Mouse (Mus musculus) liver, embryonic 13.5 days (tissue): ENCODE measurements around the gene Esrrg. TPM values are rescaled to one million over a fixed set of nuclear protein-coding genes. Genes with fewer than 3 reads are reported as not detected.

Source experiments
- ATAC-seq: fragments of 200-750 bp; cut with Nextera tagmentation; 2 replicates; pipeline ENCODE4 v1.8.0; 2017; ENCODE audit warnings: low read depth, mild to moderate bottlenecking, moderate number of reproducible peaks, moderate library complexity
- DNase-seq: peaks from one replicate; pipeline ENCODE4 v3.0.0; 2022
- H3K27ac ChIP-seq: fragments of 300-500 bp; sonication (generic); 2 replicates; pipeline ENCODE4 v1.5.1; 2015; ENCODE audit warnings: moderate library complexity, mild to moderate bottlenecking, inconsistent platforms
- H3K27me3 ChIP-seq: fragments of 300-500 bp; sonication (generic); 2 replicates; pipeline ENCODE4 v1.6.1; 2015; ENCODE audit warnings: mild to moderate bottlenecking, inconsistent platforms
- H3K36me3 ChIP-seq: fragments of 300-500 bp; sonication (generic); 2 replicates; pipeline ENCODE4 v1.6.1; 2015; ENCODE audit warnings: mild to moderate bottlenecking, inconsistent platforms
- H3K4me1 ChIP-seq: fragments of 300-500 bp; sonication (generic); replicated peaks from 2 replicates; pipeline ENCODE4 v1.6.1; 2015; ENCODE audit warnings: inconsistent platforms
- H3K4me2 ChIP-seq: fragments of 300-500 bp; sonication (generic); 2 replicates; pipeline ENCODE4 v1.6.1; 2015; ENCODE audit warnings: inconsistent platforms, mild to moderate bottlenecking, moderate library complexity
- H3K4me3 ChIP-seq: fragments of 300-500 bp; sonication (generic); replicated peaks from 2 replicates; pipeline ENCODE4 v1.5.1; 2015; ENCODE audit warnings: mild to moderate bottlenecking, inconsistent platforms
- H3K9ac ChIP-seq: fragments of 300-500 bp; sonication (generic); 2 replicates; pipeline ENCODE4 v1.6.1; 2015; ENCODE audit warnings: mild to moderate bottlenecking, inconsistent platforms
- H3K9me3 ChIP-seq: fragments of 300-500 bp; sonication (generic); replicated peaks from 2 replicates; pipeline ENCODE4 v1.6.1; 2016; ENCODE audit warnings: inconsistent platforms
- WGBS: fragments of 180-500 bp; shearing (Covaris S2); methylation state at CpG from one replicate; pipeline ENCODE4 v1.1.7; 2015; ENCODE audit not compliant: insufficient replicate concordance; 5-methylcytosine and 5-hydroxymethylcytosine counted together
- polyA plus RNA-seq: library from polyadenylated mRNA; unstranded; fragments of >200 nt; fragmentation: Nextera tagmentation; extraction: Ambion mirVana; gene quantifications from 2 replicates; pipeline ENCODE4 v1.2.1, GENCODE M21; 2015

Esrrg gene
- polyA plus RNA-seq, 1 experiment from 2014 or later, result 0.06 TPM

DNA sequence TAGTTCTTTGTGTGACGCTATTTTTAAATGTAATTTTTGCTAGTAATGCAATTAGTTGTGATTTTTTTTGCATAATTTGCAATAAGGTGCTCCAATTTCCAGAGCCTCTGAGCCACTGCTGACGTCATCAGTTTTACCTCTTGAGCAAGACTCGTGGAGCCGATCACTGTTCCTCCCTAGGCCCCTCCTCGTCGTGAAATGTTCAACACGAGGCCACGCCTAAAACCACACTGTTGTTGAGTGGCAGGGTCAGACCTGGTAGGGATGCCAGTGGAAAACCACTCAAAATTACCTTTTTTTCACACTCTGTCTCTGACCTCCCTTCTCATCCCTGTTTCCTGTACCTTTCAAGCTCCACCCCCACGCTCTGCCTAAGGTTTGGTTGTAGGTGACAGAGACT is 282.7 kb downstream of the Esrrg start:
- Histone ChIP-seq H3K4me3 (no peak overlapping the region), H3K9ac (no peak overlapping the region), H3K4me2 (no peak overlapping the region), H3K4me1 (no peaks in the 10 kb centered on the region), H3K9me3 (no peaks in the 10 kb centered on the region), H3K27me3 (no peaks in the 10 kb centered on the region), H3K27ac (no peak overlapping the region), H3K36me3 (no peaks in the 10 kb centered on the region)
- DNase-seq, result no peak
- 48% methylated on average over 9 of the region's 9 CpGs for WGBS
- no peak for ATAC-seq

DNA sequence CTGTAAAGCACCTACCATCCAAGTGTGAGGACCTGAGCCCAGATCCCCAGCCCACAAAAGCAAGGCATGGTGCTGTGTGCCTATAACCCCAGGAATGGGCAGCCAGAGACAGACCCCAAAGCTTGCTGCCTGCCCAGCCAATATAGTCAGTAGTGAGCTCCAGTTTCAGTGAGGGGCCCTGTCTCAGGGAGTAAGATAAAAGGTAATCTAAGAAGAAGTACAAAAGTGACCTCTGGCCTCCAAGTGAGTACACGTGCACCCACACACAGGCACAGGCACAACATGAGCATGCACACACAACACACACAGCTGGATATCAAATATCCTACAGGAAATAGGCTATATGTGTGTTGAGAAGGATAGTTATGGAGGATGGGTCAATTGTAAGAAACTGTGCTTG is 286.9 kb downstream of the Esrrg start:
- WGBS, result 50% methylated on average over 1 of the region's 1 CpGs
- H3K4me3 ChIP-seq, result no peak overlapping the region
- ATAC-seq (no peak), DNase-seq (no peak)
- no peaks in the 10 kb centered on the region for H3K27me3 ChIP-seq
- no peak overlapping the region for H3K27ac ChIP-seq
- no peaks in the 10 kb centered on the region for H3K36me3 ChIP-seq
- H3K4me1 ChIP-seq, result no peaks in the 10 kb centered on the region
- H3K9me3 ChIP-seq, result no peaks in the 10 kb centered on the region
- H3K9ac ChIP-seq, result no peak overlapping the region
- H3K4me2 ChIP-seq, result no peak overlapping the region

DNA sequence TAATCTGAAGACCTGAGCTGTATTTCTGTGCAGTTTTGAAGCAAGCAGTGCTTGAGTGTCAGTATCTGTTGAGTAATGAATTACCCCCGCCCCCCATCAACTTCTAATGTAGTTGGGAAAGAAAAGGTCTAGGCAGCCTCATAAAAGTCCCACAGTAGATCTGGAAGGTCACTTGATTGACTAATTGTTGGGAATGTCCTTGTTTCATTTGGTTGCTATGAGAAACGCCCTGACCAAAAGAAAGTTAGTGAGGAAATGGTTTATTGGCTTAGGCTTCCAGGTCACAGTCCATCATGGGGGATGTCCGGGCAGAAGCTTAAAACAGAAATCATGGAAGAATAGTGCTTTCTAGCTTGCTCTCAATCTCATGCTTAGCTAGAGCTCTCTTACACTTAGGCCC is 287.7 kb downstream of the Esrrg start:
- Histone ChIP-seq H3K4me3 (no peak overlapping the region), H3K27me3 (no peaks in the 10 kb centered on the region), H3K9ac (no peak overlapping the region), H3K9me3 (no peaks in the 10 kb centered on the region), H3K36me3 (no peaks in the 10 kb centered on the region), H3K27ac (no peak overlapping the region), H3K4me2 (no peak overlapping the region), H3K4me1 (no peaks in the 10 kb centered on the region)
- WGBS, result 58% methylated on average over 3 of the region's 3 CpGs
- ATAC-seq (no peak), DNase-seq (no peak)

DNA sequence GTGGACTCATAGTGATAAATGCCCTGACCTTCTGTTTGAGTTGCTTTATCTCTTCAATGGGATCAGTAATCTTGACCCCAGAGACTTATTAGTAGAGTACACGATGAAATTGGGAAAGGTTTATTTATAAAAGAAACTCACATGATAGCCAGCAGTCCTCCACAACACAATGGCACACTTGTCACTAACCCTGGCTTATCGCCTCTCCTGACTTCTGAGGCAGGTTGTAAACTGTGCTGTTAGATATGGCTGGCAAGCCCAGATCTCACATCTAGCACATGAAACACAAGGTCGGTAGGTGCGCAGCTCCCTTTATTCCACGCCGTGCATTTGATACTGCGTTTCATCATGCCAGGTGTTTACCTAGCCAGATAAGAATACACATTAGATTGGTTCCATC is 288.3 kb downstream of the Esrrg start:
- DNase-seq, result no peak
- H3K27ac ChIP-seq, result no peak overlapping the region
- WGBS, result 72% methylated on average over 7 of the region's 7 CpGs
- no peak overlapping the region for H3K4me3 ChIP-seq
- H3K9ac ChIP-seq, result no peak overlapping the region
- H3K27me3 ChIP-seq, result no peaks in the 10 kb centered on the region
- H3K36me3 ChIP-seq, result no peaks in the 10 kb centered on the region
- ATAC-seq, result no peak
- H3K9me3 ChIP-seq, result no peaks in the 10 kb centered on the region
- H3K4me1 ChIP-seq, result no peaks in the 10 kb centered on the region
- H3K4me2 ChIP-seq, result no peak overlapping the region

DNA sequence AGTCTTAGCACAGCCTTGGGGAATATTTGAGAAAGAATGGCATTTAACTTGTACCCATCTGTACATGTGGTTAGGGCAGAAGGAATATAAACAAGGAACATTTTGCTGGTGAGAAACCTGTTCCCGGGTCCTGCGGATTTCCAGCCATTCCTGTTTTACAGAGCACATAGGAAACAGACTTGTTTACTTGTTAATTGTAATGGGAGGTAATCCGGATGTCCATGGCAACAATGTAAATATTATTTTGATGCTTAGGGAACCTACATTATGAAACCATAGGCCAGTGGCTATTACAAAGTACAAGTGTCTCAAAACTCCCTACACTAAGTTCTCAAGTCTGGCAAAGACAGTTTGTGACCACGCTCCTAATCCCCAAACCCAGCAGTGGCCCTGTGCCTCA is 290.9 kb downstream of the Esrrg start:
- Histone ChIP-seq H3K27ac (no peak overlapping the region), H3K4me2 (no peak overlapping the region), H3K27me3 (no peaks in the 10 kb centered on the region), H3K9ac (no peak overlapping the region), H3K36me3 (no peaks in the 10 kb centered on the region), H3K9me3 (no peaks in the 10 kb centered on the region), H3K4me1 (no peaks in the 10 kb centered on the region), H3K4me3 (no peak overlapping the region)
- DNase-seq (no peak), ATAC-seq (no peak)
- 57% methylated on average over 4 of the region's 4 CpGs for WGBS

DNA sequence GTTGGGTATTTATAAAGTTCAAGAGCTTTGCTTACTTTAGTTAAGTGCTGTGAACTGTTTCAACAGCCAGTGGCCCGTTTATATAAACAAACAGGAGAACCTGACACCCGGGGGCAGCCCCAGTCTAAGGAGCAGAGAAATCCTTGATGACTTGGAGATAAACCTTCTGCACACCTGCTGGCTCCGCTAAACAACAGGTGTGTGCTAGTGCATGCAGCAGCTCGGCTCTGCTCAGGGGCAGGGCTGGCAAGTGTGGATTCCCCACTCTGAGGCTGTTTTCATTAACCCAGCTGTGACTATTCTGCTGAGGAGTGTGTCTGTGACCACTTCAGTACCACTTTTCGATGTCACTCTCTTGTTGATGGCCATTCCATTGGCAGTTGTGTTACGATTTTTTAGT is 292.2 kb downstream of the Esrrg start:
- WGBS, result 33% methylated on average over 6 of the region's 6 CpGs
- Histone ChIP-seq H3K9ac (no peak overlapping the region), H3K4me3 (no peak overlapping the region), H3K4me1 (no peaks in the 10 kb centered on the region), H3K27me3 (no peaks in the 10 kb centered on the region), H3K36me3 (no peaks in the 10 kb centered on the region), H3K4me2 (no peak overlapping the region), H3K9me3 (no peaks in the 10 kb centered on the region), H3K27ac (no peak overlapping the region)
- no peak for DNase-seq
- ATAC-seq, result no peak

DNA sequence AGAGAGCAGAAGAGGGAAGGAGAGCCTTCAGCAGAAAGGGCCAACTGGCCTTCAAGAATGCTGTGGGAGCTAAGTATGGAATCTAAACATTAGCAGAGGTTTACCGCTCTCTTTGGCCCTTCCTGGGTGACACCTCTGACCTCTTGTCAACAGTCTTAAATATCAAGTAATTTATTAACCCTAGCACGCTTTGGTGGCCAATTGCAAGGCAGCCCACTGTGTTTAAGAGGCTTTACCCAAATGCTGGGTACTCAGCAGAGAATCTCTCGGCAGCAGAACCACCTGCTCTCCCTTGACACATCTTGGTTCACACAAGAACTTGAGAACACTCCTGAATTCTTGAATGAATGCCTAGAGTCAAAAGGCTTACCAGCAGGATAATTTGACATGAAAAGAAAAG is 293.6 kb downstream of the Esrrg start:
- 55% methylated on average over 3 of the region's 3 CpGs for WGBS
- Histone ChIP-seq H3K4me1 (no peaks in the 10 kb centered on the region), H3K4me3 (no peak overlapping the region), H3K9ac (no peak overlapping the region), H3K27ac (no peak overlapping the region), H3K4me2 (no peak overlapping the region), H3K9me3 (no peaks in the 10 kb centered on the region), H3K27me3 (no peaks in the 10 kb centered on the region), H3K36me3 (no peaks in the 10 kb centered on the region)
- ATAC-seq (no peak), DNase-seq (no peak)

DNA sequence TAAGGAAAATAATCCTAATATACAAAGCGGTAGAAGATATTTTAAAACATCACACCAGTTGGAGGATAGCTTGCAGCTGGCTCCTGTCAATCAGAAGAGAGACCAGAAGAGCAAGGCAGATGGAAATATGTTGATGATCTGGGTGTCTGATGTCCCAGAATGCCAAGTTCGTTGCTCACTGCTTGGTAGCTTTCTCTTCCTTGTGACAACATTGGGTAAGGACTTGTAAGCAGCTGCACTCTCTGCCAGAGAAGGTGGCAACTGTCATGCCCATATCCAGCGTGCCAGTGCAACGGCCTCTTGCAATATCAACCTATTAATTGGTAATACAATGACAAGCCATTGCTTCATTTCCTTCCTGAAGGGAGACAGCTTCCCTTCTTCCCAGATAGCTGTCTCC is 296.1 kb downstream of the Esrrg start:
- no peak overlapping the region for H3K4me2 ChIP-seq
- no peaks in the 10 kb centered on the region for H3K27me3 ChIP-seq
- H3K9me3 ChIP-seq, result no peaks in the 10 kb centered on the region
- no peaks in the 10 kb centered on the region for H3K4me1 ChIP-seq
- no peaks in the 10 kb centered on the region for H3K36me3 ChIP-seq
- 34% methylated on average over 4 of the region's 4 CpGs for WGBS
- no peak overlapping the region for H3K9ac ChIP-seq
- no peak overlapping the region for H3K4me3 ChIP-seq
- no peak for DNase-seq
- H3K27ac ChIP-seq, result no peak overlapping the region
- no peak for ATAC-seq

DNA sequence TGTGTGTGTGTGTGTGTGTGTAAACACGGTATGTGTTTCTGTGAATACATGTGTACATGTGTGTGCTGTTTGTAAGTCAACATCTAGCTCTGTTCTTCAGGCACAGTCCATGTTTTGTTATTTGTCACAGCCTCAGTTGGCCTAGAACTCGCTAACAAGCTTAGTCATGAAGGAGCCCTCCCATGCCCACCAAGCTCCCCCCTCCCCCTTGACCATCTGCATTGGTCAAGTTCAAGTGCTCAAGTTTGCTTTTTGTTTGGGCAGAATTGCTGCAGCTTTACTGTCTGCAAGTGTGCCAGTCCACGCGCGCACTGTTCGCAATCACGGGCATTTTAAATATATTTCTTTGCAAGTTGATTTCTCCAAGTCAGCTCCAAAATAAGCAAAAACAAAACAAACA is 298.8 kb downstream of the Esrrg start:
- Histone ChIP-seq H3K36me3 (no peaks in the 10 kb centered on the region), H3K9me3 (no peaks in the 10 kb centered on the region), H3K27me3 (no peaks in the 10 kb centered on the region), H3K9ac (no peak overlapping the region), H3K4me3 (no peak overlapping the region), H3K4me1 (no peaks in the 10 kb centered on the region), H3K27ac (no peak overlapping the region), H3K4me2 (no peak overlapping the region)
- DNase-seq (no peak), ATAC-seq (no peak)
- WGBS, result 63% methylated on average over 7 of the region's 7 CpGs

DNA sequence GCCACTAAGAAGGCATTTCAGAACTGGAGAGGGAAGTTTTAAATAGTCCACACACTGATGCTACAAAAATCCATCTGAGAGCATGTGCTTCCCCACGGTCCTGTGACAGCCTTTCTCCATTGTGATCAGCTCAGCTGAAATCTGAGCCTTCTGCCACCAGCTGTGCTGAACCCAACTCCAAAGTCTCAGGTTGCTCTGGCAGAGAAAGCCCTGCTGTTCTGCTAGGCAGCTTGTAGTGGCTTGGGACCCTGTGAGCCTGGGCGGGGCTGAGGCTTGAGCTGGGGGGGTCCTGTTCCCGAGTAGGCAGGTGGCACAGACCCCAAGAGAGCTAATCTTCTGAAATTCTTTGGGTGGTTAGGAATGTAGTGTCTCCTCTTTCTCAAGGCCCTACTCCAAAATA is 299.3 kb downstream of the Esrrg start:
- DNase-seq, result no peak
- WGBS, result 28% methylated on average over 3 of the region's 3 CpGs
- H3K4me2 ChIP-seq, result no peak overlapping the region

DNA sequence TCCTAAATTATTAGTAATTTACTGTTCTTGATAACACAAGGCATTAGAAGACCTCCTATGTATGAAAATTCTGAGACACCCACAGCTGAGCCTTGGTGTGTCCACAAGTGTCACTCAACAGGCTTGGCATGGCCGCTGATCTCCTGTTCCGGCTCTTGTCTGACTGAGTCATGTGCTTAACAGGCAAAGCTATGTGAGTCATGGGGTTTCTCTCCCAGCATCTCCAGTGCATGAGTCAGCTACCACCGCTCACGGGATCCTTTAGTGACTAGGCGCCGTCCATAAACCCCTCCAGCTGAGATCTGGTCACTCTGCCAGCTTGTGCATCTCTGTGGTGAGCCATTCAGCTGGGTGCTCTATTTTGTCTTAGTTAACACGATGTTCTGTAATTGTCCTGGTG is 302.1 kb downstream of the Esrrg start:
- no peaks in the 10 kb centered on the region for H3K27me3 ChIP-seq
- H3K4me1 ChIP-seq, result no peaks in the 10 kb centered on the region
- ATAC-seq (no peak), DNase-seq (no peak)
- no peak overlapping the region for H3K4me2 ChIP-seq
- H3K36me3 ChIP-seq, result no peaks in the 10 kb centered on the region
- 59% methylated on average over 7 of the region's 7 CpGs for WGBS
- no peak overlapping the region for H3K4me3 ChIP-seq
- no peak overlapping the region for H3K27ac ChIP-seq
- no peaks in the 10 kb centered on the region for H3K9me3 ChIP-seq
- no peak overlapping the region for H3K9ac ChIP-seq

More for the DNA sequence above, 299.3 kb downstream of the Esrrg start:
- no peak for ATAC-seq
- H3K9me3 ChIP-seq, result no peaks in the 10 kb centered on the region
- H3K4me3 ChIP-seq, result no peak overlapping the region
- H3K9ac ChIP-seq, result no peak overlapping the region
- H3K27ac ChIP-seq, result no peak overlapping the region
- no peaks in the 10 kb centered on the region for H3K4me1 ChIP-seq
- no peaks in the 10 kb centered on the region for H3K36me3 ChIP-seq
- no peaks in the 10 kb centered on the region for H3K27me3 ChIP-seq

DNA sequence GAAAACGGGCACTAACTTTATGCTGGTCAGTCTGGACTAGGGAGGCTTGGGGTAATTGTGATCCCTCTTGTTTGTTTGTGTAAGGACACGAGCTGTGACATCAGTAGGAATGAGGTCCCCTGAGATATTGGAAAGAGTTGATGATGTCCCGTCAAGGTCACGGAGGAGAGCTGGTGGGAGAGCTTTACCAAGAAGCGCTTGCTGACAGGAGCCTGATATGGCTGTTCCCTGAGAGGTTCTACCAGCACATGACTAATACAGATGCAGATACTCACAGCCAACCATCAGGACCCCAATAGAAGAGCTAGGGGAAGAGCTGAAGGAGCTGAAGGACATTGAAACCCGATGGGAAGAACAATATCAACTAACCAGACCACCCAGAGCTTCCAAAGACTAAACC is 302.6 kb downstream of the Esrrg start:
- no peak overlapping the region for H3K4me2 ChIP-seq
- DNase-seq (no peak), ATAC-seq (no peak)
- H3K27me3 ChIP-seq, result no peaks in the 10 kb centered on the region
- 56% methylated on average over 6 of the region's 6 CpGs for WGBS
- no peaks in the 10 kb centered on the region for H3K4me1 ChIP-seq
- no peak overlapping the region for H3K9ac ChIP-seq
- H3K4me3 ChIP-seq, result no peak overlapping the region
- no peaks in the 10 kb centered on the region for H3K9me3 ChIP-seq
- H3K36me3 ChIP-seq, result no peaks in the 10 kb centered on the region
- H3K27ac ChIP-seq, result no peak overlapping the region

DNA sequence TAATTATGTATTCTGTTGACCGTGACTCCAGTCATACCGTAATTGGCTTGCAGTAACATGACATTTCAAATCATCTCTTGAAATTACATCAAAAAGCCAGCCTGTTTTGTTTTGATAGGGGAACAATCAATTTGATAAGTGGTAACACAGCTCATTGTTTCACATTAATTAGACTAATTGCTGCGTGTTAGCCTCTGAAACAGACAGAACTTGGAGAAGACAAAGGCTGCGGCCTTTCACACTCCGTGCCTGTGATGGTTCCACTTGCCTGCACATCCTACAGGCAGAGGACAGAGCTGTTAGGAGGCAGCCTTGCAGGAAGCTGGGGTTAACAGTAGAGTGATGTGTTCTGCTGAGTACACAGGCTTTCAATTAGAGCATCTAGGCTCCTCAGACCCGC is 309.7 kb downstream of the Esrrg start:
- H3K9me3 ChIP-seq, result no peaks in the 10 kb centered on the region
- H3K9ac ChIP-seq, result no peak overlapping the region
- ATAC-seq (no peak), DNase-seq (no peak)
- H3K4me1 ChIP-seq, result no peaks in the 10 kb centered on the region
- H3K4me3 ChIP-seq, result no peak overlapping the region
- 72% methylated on average over 6 of the region's 6 CpGs for whole genome bisulfite sequencing
- H3K27ac ChIP-seq, result no peak overlapping the region
- no peaks in the 10 kb centered on the region for H3K36me3 ChIP-seq
- H3K4me2 ChIP-seq, result no peak overlapping the region
- no peaks in the 10 kb centered on the region for H3K27me3 ChIP-seq
